Mouse (Mus musculus): ENCODE results near the gene Wars2.

DNA sequence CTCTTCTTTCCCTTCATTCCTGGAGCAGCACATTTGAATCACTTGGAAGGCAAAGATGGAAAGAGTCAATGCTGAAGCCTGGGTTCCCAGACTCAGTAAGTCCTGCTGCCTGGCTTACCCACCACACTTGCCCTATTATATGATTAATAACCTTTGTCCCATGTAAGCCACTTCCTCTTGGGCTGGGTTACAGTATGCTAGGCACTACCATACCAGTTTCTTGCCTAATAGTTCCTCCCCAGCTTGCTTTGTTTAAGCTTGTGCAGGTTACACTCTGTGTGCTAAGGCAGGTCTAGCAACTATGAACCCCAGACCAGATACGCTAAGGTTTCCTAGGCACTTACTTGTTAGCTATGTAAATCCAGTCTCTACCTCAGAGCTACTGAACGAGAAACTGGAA lies 86.9 kb downstream of the Wars2 start:
- TF ChIP-seq MAFK (IDR thresholded peaks at IDR 0.05; ENCODE audit: insufficient read depth, low read depth, low read length), result no peak
- no peak for TF ChIP-seq ZNF384 (IDR thresholded peaks at IDR 0.05; ENCODE audit: low read depth, low read length)
- no peak for TF ChIP-seq ZC3H11A (IDR thresholded peaks at IDR 0.05; ENCODE audit: borderline replicate concordance, low read depth, low read length)

All from ES-E14 (cell line).